Mouse (Mus musculus) stomach, embryonic 14.5 days (tissue): Measurements from ENCODE around the gene Ocel1. TPM values are rescaled to one million over a fixed set of nuclear protein-coding genes. Genes with fewer than 3 reads are reported as not detected.

Experiments used
- ATAC-seq: fragments of 200-750 bp; cut with Nextera tagmentation; 2 replicates; pipeline ENCODE4 v1.8.0; 2017; ENCODE audit warnings: low read depth, moderate TSS enrichment; ENCODE audit not compliant: insufficient number of reproducible peaks, insufficient read depth, low FRiP score
- H3K27ac ChIP-seq: fragments of 300-500 bp; sonication (generic); 2 replicates; pipeline ENCODE4 v1.5.1; 2014; ENCODE audit warnings: mild to moderate bottlenecking, low read length, moderate library complexity, mixed read lengths
- H3K27me3 ChIP-seq: fragments of 300-500 bp; sonication (generic); 2 replicates; pipeline ENCODE4 v1.6.1; 2014; ENCODE audit warnings: low read length, control low read depth, mixed read lengths; ENCODE audit not compliant: control insufficient read depth, insufficient read depth
- H3K36me3 ChIP-seq: fragments of 300-500 bp; sonication (generic); 2 replicates; pipeline ENCODE4 v1.6.1; 2014; ENCODE audit warnings: mild to moderate bottlenecking, control low read depth, low read length, moderate library complexity, mixed read lengths; ENCODE audit not compliant: control insufficient read depth, insufficient read depth
- H3K4me1 ChIP-seq: fragments of 300-500 bp; sonication (generic); 2 replicates; pipeline ENCODE4 v1.6.1; 2014; ENCODE audit warnings: low read length, control low read depth, mixed read lengths; ENCODE audit not compliant: control insufficient read depth, insufficient read depth
- H3K4me2 ChIP-seq: fragments of 300-500 bp; sonication (generic); replicated peaks from 2 replicates; pipeline ENCODE4 v1.6.1; 2014; ENCODE audit warnings: low read depth, low read length, control low read depth
- H3K4me3 ChIP-seq: fragments of 300-500 bp; sonication (generic); 2 replicates; pipeline ENCODE4 v1.5.1; 2014; ENCODE audit warnings: low read depth, low read length, control low read depth
- H3K9ac ChIP-seq: fragments of 300-500 bp; sonication (generic); replicated peaks from 2 replicates; pipeline ENCODE4 v1.6.1; 2014; ENCODE audit warnings: low read depth, mild to moderate bottlenecking, control low read depth, low read length, moderate library complexity, mixed read lengths
- H3K9me3 ChIP-seq: fragments of 300-500 bp; sonication (generic); 2 replicates; pipeline ENCODE4 v1.6.1; 2016; ENCODE audit warnings: low read depth, low read length, control low read depth; ENCODE audit not compliant: control insufficient read depth
- WGBS: fragments of 180-500 bp; shearing (Covaris S2); extraction: QIAGEN DNeasy Blood & Tissue Kit; methylation state at CpG from one replicate; pipeline ENCODE4 v1.1.7; 2014; 5-methylcytosine and 5-hydroxymethylcytosine counted together
- polyA plus RNA-seq: library from polyadenylated mRNA; unstranded; fragments of >200 nt; fragmentation: Nextera tagmentation; extraction: Ambion mirVana; gene quantifications from 2 replicates; pipeline ENCODE4 v1.2.1, GENCODE M21; 2014

Ocel1 gene
- polyA plus RNA-seq, 1 experiment from 2014 or later: 3.8 TPM

DNA sequence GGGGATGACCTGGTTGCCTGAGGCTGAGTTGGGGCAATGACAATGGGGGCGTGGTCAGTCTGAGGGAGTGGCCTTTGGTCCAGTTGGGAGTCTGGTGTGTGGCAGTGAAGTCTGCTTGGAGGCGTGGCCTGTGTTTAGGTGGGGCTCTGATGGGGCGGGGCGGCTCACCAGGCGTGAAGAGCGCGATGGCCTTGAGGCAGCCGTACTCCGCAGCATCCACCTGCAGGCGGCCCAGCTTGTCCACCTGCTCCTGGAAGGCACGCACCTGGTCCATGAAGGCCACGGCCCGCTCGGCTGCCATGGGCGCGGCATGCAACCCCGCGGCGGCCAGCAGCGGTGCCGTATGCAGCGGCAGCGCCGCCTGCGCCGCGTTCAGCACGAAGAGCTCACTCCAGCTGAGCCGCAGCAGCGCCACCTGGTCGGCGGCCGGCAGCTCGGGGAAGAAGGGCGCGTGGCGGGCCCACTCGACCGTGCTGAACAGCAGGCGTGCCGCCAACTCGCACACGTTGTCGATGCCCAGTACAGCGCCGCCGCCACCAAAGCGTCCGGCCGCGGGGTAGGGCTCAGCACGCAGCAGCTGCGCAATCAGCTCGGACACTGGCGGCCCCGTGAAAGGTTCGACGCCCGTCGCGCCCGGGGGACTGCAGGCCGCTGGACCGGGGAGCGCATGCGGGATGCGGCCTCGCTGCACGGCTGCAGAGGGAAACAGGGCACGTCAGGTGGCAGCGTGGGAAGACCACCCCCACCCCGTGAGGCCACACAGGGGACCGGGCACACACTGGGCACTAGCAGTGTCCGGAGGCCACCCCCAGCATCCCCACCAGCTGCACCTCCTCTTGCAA, 4.7 kb downstream of the Ocel1 start:
- no peaks in the 10 kb centered on the region for H3K9me3 ChIP-seq
- H3K9ac ChIP-seq: no peak overlapping the region
- H3K4me3 ChIP-seq: peak overlapping the region; percentile 6; the same call in 1 of the 2 replicates
- H3K4me2 ChIP-seq: peak overlapping the region; percentile 37
- H3K4me1 ChIP-seq: peaks cover 32% of the 10 kb centered on the region
- H3K36me3 ChIP-seq: peaks cover 41% of the 10 kb centered on the region
- peak; percentile 37 for ATAC-seq
- peak overlapping the region; percentile 33; the same call in 1 of the 2 replicates for H3K27ac ChIP-seq
- WGBS: 10% methylated on average over 72 of the region's 74 CpGs
- no peaks in the 10 kb centered on the region for H3K27me3 ChIP-seq

DNA sequence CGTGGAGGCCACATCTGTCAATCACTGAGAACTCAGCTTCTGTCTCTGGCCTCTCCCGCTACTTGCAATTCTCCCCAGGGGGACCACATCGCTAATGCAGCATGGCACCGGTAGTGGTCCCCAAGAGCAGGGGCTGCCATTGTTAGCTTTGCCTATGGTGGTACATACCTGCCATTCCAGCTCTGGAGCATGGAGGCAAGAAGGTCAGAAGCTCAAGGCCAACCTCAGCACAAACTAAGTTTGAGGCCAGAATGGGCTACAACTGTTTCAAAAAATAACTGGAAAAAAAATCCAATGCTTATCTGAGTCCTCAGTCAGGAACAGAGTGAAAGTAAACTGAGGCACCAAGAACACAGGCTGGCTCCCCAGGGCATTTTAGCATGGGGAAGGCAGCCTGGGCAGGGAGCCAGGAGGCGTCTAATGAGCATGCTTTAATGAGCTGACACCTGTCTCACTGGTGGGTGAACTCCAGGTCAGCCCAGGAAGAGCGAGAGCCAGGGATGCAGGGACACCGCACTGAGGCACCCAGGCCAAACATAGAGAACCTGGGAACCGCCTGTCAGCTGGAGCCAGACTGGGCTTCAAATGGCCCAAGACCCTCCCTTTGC, 5.4 kb downstream of the Ocel1 start:
- Histone ChIP-seq H3K9me3 (no peaks in the 10 kb centered on the region), H3K27me3 (no peaks in the 10 kb centered on the region), H3K36me3 (peaks cover 41% of the 10 kb centered on the region), H3K4me3 (0 out of 2 replicates have a peak overlapping the region, but pooled peaks have one; percentile 6), H3K4me2 (peak overlapping the region; percentile 37), H3K27ac (no peak overlapping the region; the same call in 1 of the 2 replicates), H3K4me1 (peaks cover 31% of the 10 kb centered on the region), H3K9ac (no peak overlapping the region)
- WGBS: 57% methylated on average over 8 of the region's 8 CpGs
- no peak for ATAC-seq

DNA sequence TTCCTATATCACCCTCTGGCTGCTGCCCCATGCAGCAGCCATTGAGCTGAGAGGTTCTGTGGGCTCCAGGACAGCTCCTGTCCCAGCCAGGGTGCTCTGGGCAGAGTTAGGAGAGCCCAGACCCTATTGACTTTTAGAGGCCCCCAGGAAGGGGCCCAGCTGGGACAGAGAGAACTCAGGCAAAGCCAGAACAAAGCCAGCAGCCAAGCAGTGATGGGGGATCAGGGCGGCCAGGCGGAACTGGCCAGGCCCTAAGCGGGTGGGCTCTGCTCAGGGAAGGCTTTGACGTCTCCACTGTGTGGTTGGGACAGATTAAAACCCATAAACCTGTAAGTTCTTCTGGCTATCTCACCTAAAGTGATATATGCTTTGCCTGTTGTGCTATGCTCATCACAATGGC, 7.9 kb downstream of the Ocel1 start:
- Histone ChIP-seq H3K27ac (no peak overlapping the region), H3K4me3 (no peak overlapping the region), H3K9ac (0 out of 2 replicates have a peak overlapping the region, but pooled peaks have one; percentile 88), H3K4me1 (peaks cover 46% of the 10 kb centered on the region), H3K27me3 (no peaks in the 10 kb centered on the region), H3K36me3 (peaks cover 27% of the 10 kb centered on the region), H3K9me3 (no peaks in the 10 kb centered on the region), H3K4me2 (peak overlapping the region; percentile 89)
- no peak for ATAC-seq
- 73% methylated on average over 4 of the region's 4 CpGs for WGBS

DNA sequence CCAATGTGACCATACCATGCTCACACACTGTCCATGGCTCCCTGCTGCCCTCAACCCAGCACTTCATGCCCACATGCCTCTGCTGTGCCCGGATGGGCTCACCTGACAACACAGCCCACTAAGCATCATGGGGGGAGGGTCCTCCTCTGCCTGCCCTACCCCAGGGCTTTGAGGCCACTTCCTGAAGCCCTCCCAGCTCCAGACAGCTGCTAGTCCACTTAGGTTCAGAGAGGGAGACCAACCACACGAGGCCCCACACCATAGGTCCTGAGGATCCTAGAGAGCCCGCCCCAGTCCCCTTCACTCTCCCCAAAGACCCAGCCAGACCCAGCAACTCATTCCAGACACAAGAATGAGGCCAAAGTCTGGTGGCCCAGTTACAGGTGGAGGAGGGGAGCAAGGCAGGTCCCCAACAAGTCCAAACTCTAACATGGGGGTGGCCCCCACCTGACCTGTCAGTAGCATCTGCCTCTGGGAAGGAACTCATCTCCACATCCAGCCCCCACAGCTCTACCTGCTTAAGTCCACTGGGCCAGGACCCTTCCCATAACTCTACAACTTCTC, 8.5 kb downstream of the Ocel1 start:
- H3K9me3 ChIP-seq: no peaks in the 10 kb centered on the region
- peak overlapping the region; percentile 89 for H3K4me2 ChIP-seq
- peaks cover 21% of the 10 kb centered on the region for H3K36me3 ChIP-seq
- H3K27me3 ChIP-seq: no peaks in the 10 kb centered on the region
- 38% methylated on average over 3 of the region's 3 CpGs for WGBS
- peak overlapping the region; percentile 96 for H3K4me3 ChIP-seq
- H3K27ac ChIP-seq: no peak overlapping the region
- peaks cover 46% of the 10 kb centered on the region for H3K4me1 ChIP-seq
- ATAC-seq: no peak
- H3K9ac ChIP-seq: peak overlapping the region; percentile 88

DNA sequence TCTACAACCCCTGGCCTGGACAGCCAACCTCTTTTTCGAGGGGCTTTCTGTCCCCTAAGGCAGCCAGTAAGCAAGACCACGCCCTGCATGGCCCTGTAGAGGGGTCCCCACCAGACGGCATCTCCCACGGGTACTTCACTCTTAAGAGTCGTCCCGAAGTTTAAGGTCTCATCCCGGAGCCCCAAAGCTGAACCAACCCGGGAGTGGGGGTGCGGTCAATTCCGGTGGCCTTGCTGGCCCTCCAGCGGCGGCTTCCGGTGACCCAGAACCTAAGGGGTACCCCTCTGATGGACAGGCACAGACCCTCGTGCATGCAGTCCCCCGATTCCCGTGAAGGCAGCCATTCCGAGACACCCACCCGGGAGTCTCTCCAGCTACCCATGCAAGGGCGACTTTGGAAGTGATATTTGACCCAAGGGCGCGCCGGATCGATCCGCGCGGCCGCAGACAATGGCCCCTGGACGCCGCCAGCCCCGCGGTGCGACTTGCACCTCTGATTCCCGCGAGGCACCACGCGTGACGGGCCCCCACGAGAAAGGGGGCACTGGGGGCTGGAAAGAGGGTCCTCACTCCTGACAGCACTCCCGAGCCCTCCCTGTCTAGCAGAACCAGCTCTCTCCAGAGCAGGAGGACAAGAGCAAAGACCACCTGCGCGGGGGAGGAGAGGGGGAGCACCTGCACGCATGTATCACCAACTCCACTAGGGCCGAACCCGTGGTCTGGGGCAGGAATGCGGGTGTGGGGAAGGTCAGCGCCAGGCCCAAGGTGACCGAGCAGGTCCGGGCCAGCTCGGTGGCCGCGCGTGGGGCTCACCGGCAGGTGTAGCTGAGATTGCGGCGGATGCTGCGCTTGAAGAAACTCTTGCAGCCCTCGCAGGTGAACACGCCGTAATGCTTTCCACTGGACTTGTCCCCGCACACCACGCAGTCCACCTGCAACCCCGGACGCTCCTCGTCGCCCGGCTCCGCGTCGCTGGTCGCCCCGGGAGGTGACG, 9.4 kb downstream of the Ocel1 start:
- H3K27me3 ChIP-seq: no peaks in the 10 kb centered on the region
- H3K27ac ChIP-seq: peak overlapping the region; percentile 95
- ATAC-seq: no peak
- no peaks in the 10 kb centered on the region for H3K9me3 ChIP-seq
- peaks cover 13% of the 10 kb centered on the region for H3K36me3 ChIP-seq
- H3K9ac ChIP-seq: peak overlapping the region; percentile 88
- WGBS: 1% methylated on average over 71 of the region's 72 CpGs
- H3K4me3 ChIP-seq: peak overlapping the region; percentile 96
- peak overlapping the region; percentile 89 for H3K4me2 ChIP-seq
- peaks cover 46% of the 10 kb centered on the region for H3K4me1 ChIP-seq

DNA sequence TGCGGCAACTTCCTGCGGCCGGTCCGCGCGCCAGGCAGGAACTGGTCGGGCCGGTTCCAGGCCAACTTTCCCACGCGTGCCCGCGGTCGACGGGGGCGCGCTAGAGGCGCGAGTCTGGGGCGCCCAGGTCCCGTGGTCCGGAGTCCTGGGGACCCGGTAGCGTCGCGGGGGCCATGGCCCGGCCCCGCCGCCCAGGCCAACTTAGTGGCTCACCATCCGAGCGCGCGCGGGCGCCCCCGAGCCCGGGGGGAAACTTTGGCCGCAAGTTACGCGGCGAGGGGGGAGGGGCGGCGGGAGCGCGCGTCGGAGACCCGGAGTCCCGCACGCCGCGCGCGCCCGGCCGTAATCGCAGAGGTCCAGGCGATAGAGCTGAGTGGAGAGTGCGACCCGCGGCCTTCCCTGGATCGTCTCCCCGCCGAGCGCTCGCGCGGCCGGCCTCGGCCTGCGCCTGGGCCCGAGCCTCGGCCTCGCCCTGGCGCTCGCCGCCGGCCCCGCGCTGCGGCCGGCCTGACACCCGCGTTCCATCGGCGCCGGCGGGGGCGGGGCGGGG, 10.4 kb downstream of the Ocel1 start, which contains the start of gene Nr2f6:
Gene Nr2f6 (minus strand): TSS at position 540 of the 550 bp plus-strand sequence.
- Histone ChIP-seq H3K4me3 (peak within 1 kb of the TSS; percentile 96), H3K4me1 (peaks cover 36% of the 10 kb centered on the region), H3K36me3 (peaks cover 8% of the 10 kb centered on the region; the same call in 1 of the 2 replicates), H3K27me3 (no peaks in the 10 kb centered on the region), H3K4me2 (peak within 1 kb of the TSS; percentile 89), H3K9me3 (no peaks in the 10 kb centered on the region), H3K27ac (peak within 1 kb of the TSS; percentile 95), H3K9ac (peak within 1 kb of the TSS; percentile 88)
- WGBS: under 1% methylated on average over 60 of the region's 89 CpGs
- 0 out of 2 replicates have a peak, but pooled peaks have one; percentile 17 for ATAC-seq

DNA sequence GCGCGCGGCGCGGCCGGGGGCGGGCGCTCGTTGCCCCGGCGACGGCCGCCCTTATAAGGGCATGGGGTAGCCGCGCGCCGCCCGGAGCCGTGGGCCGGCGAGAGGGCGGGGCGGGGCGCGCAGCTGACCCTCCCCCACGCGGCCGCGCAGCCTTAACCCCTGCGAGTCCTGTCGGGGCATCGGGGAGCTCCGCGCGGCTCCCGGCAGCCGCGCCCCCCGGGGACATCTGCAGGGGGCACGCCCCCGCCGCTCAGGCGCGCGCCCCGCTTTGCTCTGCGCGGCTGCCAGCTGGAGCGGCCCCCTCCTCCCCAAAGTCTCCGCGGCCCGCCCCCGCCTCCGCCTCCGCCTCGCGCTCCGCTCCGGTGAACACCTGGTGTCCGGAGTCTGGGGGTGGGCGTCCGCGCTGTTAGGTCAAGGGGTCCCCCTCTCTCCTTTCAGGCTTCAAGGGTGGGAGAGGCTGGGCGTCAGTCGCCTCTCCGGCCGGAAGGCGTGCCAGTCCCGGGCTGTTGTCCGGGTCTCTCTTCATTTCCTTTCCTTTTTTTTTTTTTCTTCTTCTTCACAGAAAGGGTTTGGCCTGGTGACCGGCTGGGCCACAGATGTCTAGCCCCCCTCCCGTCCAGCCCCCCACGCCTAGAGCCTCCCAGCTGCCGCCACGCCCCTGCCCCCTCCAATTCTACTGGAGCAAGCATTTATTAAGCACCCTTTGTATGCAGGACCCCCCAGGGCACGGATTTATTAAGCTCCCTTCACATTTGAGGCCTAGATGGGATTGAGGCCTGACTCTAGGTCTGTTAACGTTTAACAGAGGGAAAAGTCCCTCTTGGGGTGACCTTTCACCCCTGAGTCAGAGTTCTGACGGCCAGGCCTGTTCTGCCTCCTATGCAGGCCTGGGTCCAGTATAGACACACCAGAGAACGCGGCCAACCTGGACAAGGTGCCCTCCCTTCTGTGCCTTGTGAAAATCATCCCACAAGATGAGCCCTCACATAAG, 11.2 kb downstream of the Ocel1 start:
- peak overlapping the region; percentile 96 for H3K4me3 ChIP-seq
- peak; percentile 88 for ATAC-seq
- H3K27me3 ChIP-seq: no peaks in the 10 kb centered on the region
- peaks cover 5% of the 10 kb centered on the region; the same call in 1 of the 2 replicates for H3K36me3 ChIP-seq
- peak overlapping the region; percentile 94 for H3K27ac ChIP-seq
- H3K4me2 ChIP-seq: peak overlapping the region; percentile 89
- 2% methylated on average over 63 of the region's 80 CpGs for WGBS
- peak overlapping the region; percentile 88 for H3K9ac ChIP-seq
- H3K9me3 ChIP-seq: no peaks in the 10 kb centered on the region
- peaks cover 32% of the 10 kb centered on the region for H3K4me1 ChIP-seq
